Mouse (Mus musculus): ENCODE data around the gene Igfals. TPM values are rescaled to one million over a fixed set of nuclear protein-coding genes. Genes with fewer than 3 reads are reported as not detected.

The Igfals gene
- polyA plus RNA-seq, 1 experiment = not detected

GRCm38 (mm10) chr17:24903767-24904166, 38.0 kb downstream of the Igfals start:
- Histone ChIP-seq H3K9me3 (ENCODE audit: control insufficient read depth, low read length) (no peaks in the 10 kb centered on the region), H3K36me3 (ENCODE audit: control insufficient read depth) (peaks cover 100% of the 10 kb centered on the region), H3K4me1 (ENCODE audit: control insufficient read depth) (peaks cover 64% of the 10 kb centered on the region), H3K4me3 (replicated peaks) (no peak overlapping the region), H3K27me3 (ENCODE audit: control insufficient read depth) (no peaks in the 10 kb centered on the region)
- no peak for TF ChIP-seq TAL1 (IDR thresholded peaks at IDR 0.05; ENCODE audit: low read length)

GRCm38 (mm10) chr17:24907591-24907990, 41.8 kb downstream of the Igfals start:
- no peaks in the 10 kb centered on the region for H3K27me3 ChIP-seq (ENCODE audit: control insufficient read depth)
- no peak overlapping the region for H3K4me3 ChIP-seq (replicated peaks)
- TF ChIP-seq TAL1 (IDR thresholded peaks at IDR 0.05; ENCODE audit: low read length) (no peak), GATA1 (IDR thresholded peaks at IDR 0.05; ENCODE audit: low read length) (no peak)
- peaks cover 35% of the 10 kb centered on the region for H3K4me1 ChIP-seq (ENCODE audit: control insufficient read depth)
- H3K9me3 ChIP-seq (ENCODE audit: control insufficient read depth, low read length) = no peaks in the 10 kb centered on the region
- H3K36me3 ChIP-seq (ENCODE audit: control insufficient read depth) = peaks cover 100% of the 10 kb centered on the region

GRCm38 (mm10) chr17:24913984-24914383, 48.2 kb downstream of the Igfals start:
- Histone ChIP-seq H3K9me3 (ENCODE audit: control insufficient read depth, low read length) (no peaks in the 10 kb centered on the region), H3K36me3 (ENCODE audit: control insufficient read depth) (peaks cover 99% of the 10 kb centered on the region), H3K4me3 (replicated peaks) (no peak overlapping the region), H3K4me1 (ENCODE audit: control insufficient read depth) (peaks cover 24% of the 10 kb centered on the region), H3K27me3 (ENCODE audit: control insufficient read depth) (no peaks in the 10 kb centered on the region)
- TF ChIP-seq TAL1 (IDR thresholded peaks at IDR 0.05; ENCODE audit: low read length) (no peak), GATA1 (IDR thresholded peaks at IDR 0.05; ENCODE audit: low read length) (no peak)

GRCm38 (mm10) chr17:24923246-24923645, 57.4 kb downstream of the Igfals start:
- H3K4me1 ChIP-seq (ENCODE audit: control insufficient read depth) = peaks cover 8% of the 10 kb centered on the region
- H3K4me3 ChIP-seq (replicated peaks) = no peak overlapping the region
- H3K36me3 ChIP-seq (ENCODE audit: control insufficient read depth) = peaks cover 96% of the 10 kb centered on the region
- no peaks in the 10 kb centered on the region for H3K27me3 ChIP-seq (ENCODE audit: control insufficient read depth)
- TF ChIP-seq GATA1 (IDR thresholded peaks at IDR 0.05; ENCODE audit: low read length) (no peak), TAL1 (IDR thresholded peaks at IDR 0.05; ENCODE audit: low read length) (no peak)
- H3K9me3 ChIP-seq (ENCODE audit: control insufficient read depth, low read length) = no peaks in the 10 kb centered on the region

- Histone ChIP-seq H3K9me3 (ENCODE audit: control insufficient read depth, low read length) (no peaks in the 10 kb centered on the region), H3K4me3 (replicated peaks) (no peak overlapping the region), H3K36me3 (ENCODE audit: control insufficient read depth) (peaks cover 75% of the 10 kb centered on the region), H3K4me1 (ENCODE audit: control insufficient read depth) (peaks cover 23% of the 10 kb centered on the region), H3K27me3 (ENCODE audit: control insufficient read depth) (no peaks in the 10 kb centered on the region)
- TF ChIP-seq GATA1 (IDR thresholded peaks at IDR 0.05; ENCODE audit: low read length) (no peak), TAL1 (IDR thresholded peaks at IDR 0.05; ENCODE audit: low read length) (no peak)
These were observed 63.7 kb downstream of the Igfals start for GRCm38 (mm10) chr17:24929506-24929905.

Other genes with a start within 250 kb of the Igfals start
- 4.0 and 5.2 TPM in 2 replicates for gene Tsc2, start 233.4 kb upstream of the Igfals start, polyA plus RNA-seq (2012)
- 0.04 and 0.23 TPM in 2 replicates for gene Nthl1, start 233.3 kb upstream of the Igfals start, polyA plus RNA-seq (2012)
- gene Slc9a3r2, start 215.7 kb upstream of the Igfals start, polyA plus RNA-seq (2012) = 0.04 and 0.18 TPM in 2 replicates
- not detected in 2 replicates for gene Npw, start 207.5 kb upstream of the Igfals start, polyA plus RNA-seq (2012)
- 7.3 and 7.6 TPM in 2 replicates for gene Zfp598, start 196.3 kb upstream of the Igfals start, polyA plus RNA-seq (2012)
- gene Syngr3, start 176.0 kb upstream of the Igfals start, polyA plus RNA-seq (2012) = not detected in 2 replicates
- gene Gfer, start 169.8 kb upstream of the Igfals start, polyA plus RNA-seq (2012) = 6.4 and 9.0 TPM in 2 replicates
- gene Noxo1, start 169.8 kb upstream of the Igfals start, polyA plus RNA-seq (2012) = 0.02 TPM in 1 of 2 replicates, not detected in the other
- 1.1 and 1.8 TPM in 2 replicates for gene Tbl3, start 158.3 kb upstream of the Igfals start, polyA plus RNA-seq (2012)
- gene Rnf151, start 147.9 kb upstream of the Igfals start, polyA plus RNA-seq (2012) = 0.19 TPM in 1 of 2 replicates, not detected in the other
- 143 and 504 TPM in 2 replicates for gene Rps2, start 147.9 kb upstream of the Igfals start, polyA plus RNA-seq (2012)
- gene Ndufb10, start 141.5 kb upstream of the Igfals start, polyA plus RNA-seq (2012) = 104 and 106 TPM in 2 replicates
- not detected in 2 replicates for gene Rpl3l, start 138.2 kb upstream of the Igfals start, polyA plus RNA-seq (2012)
- gene Msrb1, start 129.4 kb upstream of the Igfals start, polyA plus RNA-seq (2012) = 1.5 and 1.7 TPM in 2 replicates
- gene Hs3st6, start 113.0 kb upstream of the Igfals start, polyA plus RNA-seq (2012) = not detected in 2 replicates
- not detected in 2 replicates for gene Meiob, start 61.7 kb upstream of the Igfals start, polyA plus RNA-seq (2012)
- gene Hagh, start 25.9 kb upstream of the Igfals start, polyA plus RNA-seq (2012) = 26.8 and 33.4 TPM in 2 replicates
- gene Fahd1, start 15.6 kb upstream of the Igfals start, polyA plus RNA-seq (2012) = 2.3 and 2.9 TPM in 2 replicates
- 7.5 and 12.0 TPM in 2 replicates for gene Nubp2, start 20.4 kb downstream of the Igfals start, polyA plus RNA-seq (2012)
- 9.2 and 10.3 TPM in 2 replicates for gene Spsb3, start 20.6 kb downstream of the Igfals start, polyA plus RNA-seq (2012)
- 1.7 and 1.8 TPM in 2 replicates for gene Eme2, start 29.1 kb downstream of the Igfals start, polyA plus RNA-seq (2012)
- gene Mrps34, start 29.1 kb downstream of the Igfals start, polyA plus RNA-seq (2012) = 6.4 and 7.5 TPM in 2 replicates
- 14.9 and 16.7 TPM in 2 replicates for gene Nme3, start 30.5 kb downstream of the Igfals start, polyA plus RNA-seq (2012)
- 5.7 and 7.2 TPM in 2 replicates for gene Mapk8ip3, start 71.0 kb downstream of the Igfals start, polyA plus RNA-seq (2012)
- gene Jpt2, start 94.7 kb downstream of the Igfals start, polyA plus RNA-seq (2012) = 0.83 and 1.0 TPM in 2 replicates
- 1.1 and 1.5 TPM in 2 replicates for gene Cramp1l, start 149.8 kb downstream of the Igfals start, polyA plus RNA-seq (2012)
- gene Ift140, start 150.1 kb downstream of the Igfals start, polyA plus RNA-seq (2012) = 0.97 and 1.0 TPM in 2 replicates
- gene Tmem204, start 217.6 kb downstream of the Igfals start, polyA plus RNA-seq (2012) = not detected in 2 replicates
- gene Telo2, start 250.0 kb downstream of the Igfals start, polyA plus RNA-seq (2012) = 2.0 and 3.1 TPM in 2 replicates